Mouse (Mus musculus) gastrocnemius, postnatal 14 days (tissue): Measurements from ENCODE around the gene Vsx2. TPM values are rescaled to one million over a fixed set of nuclear protein-coding genes. Genes with fewer than 3 reads are reported as not detected.
A peak's percentile ranks its signal among the peaks of the same experiment; 100 is the strongest.
"Not testable (repeated sequence)": the region's sequence is repeated elsewhere in the genome, so short reads cannot be mapped to it uniquely, and the experiment has no call there.

Experiments used
- DNase-seq: peaks from one replicate; pipeline ENCODE4 v3.0.0; 2021; ENCODE audit warnings: mixed read lengths
- intact Hi-C: fragments of 180-260 bp; cut with DNase I; formaldehyde crosslinking; loops from one replicate; pipeline ENCODE4 v1.15.1; 2025; ENCODE audit warnings: low total_unique reads
- long read RNA-seq, 2 experiments: library from polyadenylated mRNA; stranded (forward); transcript quantifications; one replicate each; pipeline ENCODE4 v2.0.0; 2021
- total RNA-seq, 2 experiments: library from RNA; stranded (reverse); gene quantifications; 2 replicates each; pipeline ENCODE4 v1.2.3; 2021

Gene Vsx2
- not detected for total RNA-seq
- long read RNA-seq, experiment 1, result 0 reads
- long read RNA-seq, experiment 2, result 0 reads

DNA sequence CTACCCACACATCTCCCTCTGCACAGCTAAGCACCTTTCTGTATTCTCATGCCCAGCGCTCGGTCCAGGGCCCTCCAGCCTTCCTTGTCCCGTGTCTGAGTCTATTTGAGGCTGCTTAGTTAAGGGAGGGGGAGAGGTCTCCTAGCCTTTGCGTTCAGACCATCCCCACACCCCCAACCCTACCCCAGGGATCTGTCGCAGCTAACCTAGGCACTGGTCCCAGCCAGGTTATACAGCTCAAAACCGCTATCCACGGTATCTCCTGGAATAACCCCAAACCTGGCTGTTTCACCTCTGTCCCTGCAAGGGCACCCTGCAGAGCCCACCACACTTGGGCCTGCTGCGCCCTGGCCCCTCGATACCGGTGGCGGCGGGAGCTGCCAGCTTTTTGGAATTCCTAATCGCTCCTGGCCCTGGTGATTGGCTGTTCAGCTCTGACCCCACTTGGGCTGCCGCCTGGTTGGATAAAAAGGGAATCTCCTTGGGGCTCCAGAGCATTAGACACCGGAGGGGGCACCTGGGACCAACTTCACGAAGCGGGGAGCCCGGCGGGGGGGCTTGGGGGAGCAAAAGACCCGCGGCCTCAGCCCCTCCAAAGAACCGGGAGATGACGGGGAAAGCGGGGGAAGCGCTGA is at the start of gene Vsx2:
Gene Vsx2 (plus strand): TSS at position 427 of the 635 bp plus-strand sequence.
- intact Hi-C loops, result no loop called here

GRCm38 (mm10) chr12:84523728-84524127 is 45.8 kb upstream of the Vsx2 start:
- intact Hi-C loops, result no loop called here
- no peak for DNase-seq

More for the DNA sequence above, at the start of gene Vsx2:
- DNase-seq, result no peak

GRCm38 (mm10) chr12:84524147-84525050 is 45.2 kb upstream of the Vsx2 start:
- intact Hi-C loops, result no loop called here
- no peak for DNase-seq

- intact Hi-C loops, result no loop called here
- DNase-seq, result no peak
Observed at GRCm38 (mm10) chr12:84525422-84525821, 44.1 kb upstream of the Vsx2 start.

- DNase-seq, result no peak
- intact Hi-C loops, result no loop called here
Observed at GRCm38 (mm10) chr12:84530426-84530825, 39.1 kb upstream of the Vsx2 start.

DNA sequence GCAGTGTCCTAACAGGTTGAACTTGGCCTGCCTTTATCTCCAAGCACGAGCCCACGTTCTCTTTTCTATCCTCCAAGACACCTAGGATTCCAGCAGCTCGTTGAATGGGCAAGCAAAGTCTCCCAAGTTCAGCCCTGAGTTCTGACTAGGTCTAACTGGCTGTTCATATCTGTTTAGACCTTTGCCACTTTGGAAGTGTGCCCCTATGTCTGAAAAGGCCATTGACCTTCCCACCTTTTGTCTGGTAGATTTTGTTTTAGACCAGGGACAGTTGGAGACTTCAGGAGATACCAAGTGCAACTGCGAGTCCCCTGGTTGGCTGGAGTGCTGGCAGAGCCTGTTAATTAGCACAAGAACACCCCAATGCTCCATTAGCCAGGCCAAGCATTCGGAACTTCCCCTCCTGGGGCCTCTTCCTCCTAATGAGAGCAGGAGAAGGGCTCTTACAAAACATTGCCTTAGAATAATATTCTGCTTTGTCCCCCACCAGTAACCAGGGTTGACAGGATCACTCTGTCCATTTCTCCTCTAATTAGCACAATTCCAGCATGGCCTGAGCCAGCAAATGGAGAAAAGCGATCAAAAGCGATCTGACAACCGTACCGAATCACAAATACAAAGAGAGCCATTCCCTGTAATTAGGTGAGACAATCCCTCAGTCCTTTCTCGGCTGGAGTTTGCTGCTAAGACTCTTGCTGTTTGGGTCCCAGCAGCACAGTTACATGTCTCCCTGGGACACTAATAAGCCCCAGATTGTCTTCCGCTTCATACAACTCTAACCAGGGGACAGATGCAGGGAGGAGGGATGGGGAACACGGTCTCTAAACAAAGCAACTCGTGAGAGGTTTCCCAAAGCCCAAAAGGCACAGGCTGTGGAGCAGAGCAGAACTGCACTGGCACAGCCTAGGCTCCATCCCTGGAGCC is 37.4 kb upstream of the Vsx2 start:
- DNase-seq, result no peak
- intact Hi-C loops, result no loop called here

DNA sequence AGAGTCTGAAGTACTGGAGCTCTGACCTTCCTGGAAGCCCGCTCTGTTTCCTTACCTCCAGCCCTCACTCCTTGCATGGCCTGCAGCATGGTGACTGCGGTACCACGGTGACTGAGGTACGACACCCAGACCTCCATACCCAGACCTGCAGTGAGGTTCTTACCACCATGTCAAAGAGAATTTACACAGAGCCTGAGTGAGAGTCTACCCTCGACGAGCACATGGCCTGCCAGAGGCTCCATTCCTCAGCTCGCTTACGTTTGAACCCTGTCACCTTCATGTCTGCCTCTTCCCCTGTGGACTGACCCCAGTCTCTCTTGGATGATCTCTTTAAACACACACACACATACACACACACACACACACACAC is 36.7 kb upstream of the Vsx2 start:
- no peak for DNase-seq
- intact Hi-C loops, result no loop called here

GRCm38 (mm10) chr12:84533706-84534486 is 35.7 kb upstream of the Vsx2 start:
- no peak for DNase-seq
- intact Hi-C loops, result no loop called here

DNA sequence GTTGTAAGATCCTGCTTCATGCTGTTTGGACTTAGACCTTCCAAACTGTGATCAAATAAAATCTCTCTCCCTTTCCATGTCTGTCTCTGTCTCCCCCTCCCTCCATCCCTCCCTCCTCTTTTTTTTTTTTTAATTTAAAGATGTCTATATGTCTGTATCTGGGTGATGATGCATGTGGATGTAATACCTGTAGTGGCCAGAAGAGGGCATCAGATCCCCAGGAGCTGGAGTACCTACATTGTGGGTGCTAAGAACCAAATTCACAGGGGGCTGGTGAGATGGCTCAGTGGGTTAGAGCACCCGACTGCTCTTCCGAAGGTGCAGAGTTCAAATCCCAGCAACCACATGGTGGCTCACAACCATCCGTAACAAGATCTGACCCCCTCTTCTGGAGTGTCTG is 30.0 kb upstream of the Vsx2 start:
- DNase-seq, intact Hi-C loops: not testable (repeated sequence)

DNA sequence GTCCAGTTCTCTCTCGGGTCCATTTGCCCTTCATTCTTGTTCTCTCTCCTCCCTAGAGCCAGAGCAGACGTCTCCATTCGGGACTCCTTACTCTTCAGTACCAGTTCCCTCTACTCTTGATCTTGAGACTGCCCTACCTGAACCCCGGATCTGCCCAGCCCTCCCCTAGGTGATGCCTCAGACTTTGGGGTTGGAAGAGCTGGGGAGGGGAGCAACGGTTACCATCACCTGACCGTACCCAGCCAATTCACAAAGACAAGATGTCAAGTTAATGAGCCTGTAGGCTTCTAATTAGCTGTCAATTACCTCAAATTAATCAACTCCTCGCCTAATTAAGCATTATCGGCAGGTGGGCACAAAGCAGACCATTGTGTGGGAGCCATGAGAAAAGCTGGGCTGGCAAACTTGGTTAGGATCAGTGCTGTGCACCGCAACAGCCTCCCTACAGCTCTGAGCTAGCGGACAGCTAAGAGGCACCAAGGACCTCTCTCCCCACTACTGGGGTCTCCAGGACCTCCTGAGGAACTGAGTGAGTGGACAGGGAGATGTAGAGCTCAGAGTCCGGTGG is 28.1 kb upstream of the Vsx2 start:
- DNase-seq, result no peak
- intact Hi-C loops, result no loop called here

- DNase-seq, result peak; percentile 49
Observed at GRCm38 (mm10) chr12:84546028-84546427, 23.5 kb upstream of the Vsx2 start.

DNA sequence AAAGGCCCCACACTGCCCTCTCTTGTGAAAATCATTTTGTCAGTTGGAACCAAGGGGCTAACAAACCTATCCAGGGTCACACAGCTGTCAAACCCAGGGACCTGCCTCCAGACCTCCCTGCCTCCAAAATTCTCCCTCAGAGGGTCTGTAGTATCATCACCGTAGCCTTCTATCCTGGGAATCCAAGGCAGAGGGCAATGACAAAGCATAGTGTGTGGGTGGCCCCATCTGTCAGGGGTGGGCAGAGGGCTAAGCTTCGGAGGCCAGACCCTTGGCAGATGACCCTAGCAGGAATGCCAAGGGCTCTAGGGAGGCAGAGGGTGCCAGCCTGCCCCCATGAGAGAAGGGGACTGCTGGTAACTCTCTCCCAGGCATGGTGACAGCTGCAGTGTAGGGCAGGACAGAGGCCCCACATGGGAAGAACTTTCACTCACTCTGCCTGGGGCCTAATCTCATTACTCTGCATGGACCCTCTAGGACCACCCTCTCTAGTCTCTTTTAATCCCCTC is 22.9 kb upstream of the Vsx2 start:
- intact Hi-C loops, result no loop called here

More at GRCm38 (mm10) chr12:84546028-84546427, 23.5 kb upstream of the Vsx2 start:
- intact Hi-C loops, result no loop called here

DNA sequence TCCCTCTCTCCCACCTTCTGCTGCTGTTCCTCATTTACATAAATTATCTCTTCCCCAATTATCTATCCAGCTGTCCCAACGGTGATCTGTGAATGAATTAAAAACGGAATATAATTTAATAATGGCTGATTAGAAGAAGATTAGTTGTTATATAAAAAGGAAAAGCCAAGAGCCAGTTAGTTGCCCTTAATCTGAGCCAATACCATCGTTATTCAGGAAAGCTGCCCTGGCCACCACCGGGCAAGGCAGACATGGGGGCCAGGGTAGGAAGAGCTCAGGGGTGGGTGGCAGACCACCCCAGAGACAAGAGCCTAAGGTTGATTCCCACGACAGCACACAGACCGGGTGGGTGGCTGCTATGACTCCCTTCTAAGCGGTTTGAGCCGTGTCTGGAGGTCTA is 21.3 kb upstream of the Vsx2 start:
- DNase-seq, result no peak
- intact Hi-C loops, result no loop called here

More for the DNA sequence above, 22.9 kb upstream of the Vsx2 start:
- peak; percentile 15 for DNase-seq

- no peak for DNase-seq
- intact Hi-C loops, result no loop called here
Observed at GRCm38 (mm10) chr12:84555218-84555617, 14.3 kb upstream of the Vsx2 start.

GRCm38 (mm10) chr12:84562558-84562957 is 7.0 kb upstream of the Vsx2 start:
- intact Hi-C loops, result no loop called here
- DNase-seq, result no peak

GRCm38 (mm10) chr12:84567576-84567975 is 2.0 kb upstream of the Vsx2 start:
- intact Hi-C loops, result no loop called here
- DNase-seq, result no peak

GRCm38 (mm10) chr12:84569976-84570693 is 573 bp downstream of the Vsx2 start:
- intact Hi-C loops, result no loop called here
- DNase-seq, result no peak
